Mouse (Mus musculus) B cell, adult 67 days (primary cell): ENCODE data around the gene Vmn1r225. TPM values are rescaled to one million over a fixed set of nuclear protein-coding genes. Genes with fewer than 3 reads are reported as not detected.

Experiments used
- total RNA-seq, 2 experiments: library from RNA; stranded (reverse); gene quantifications; 4 replicates each; pipeline ENCODE4 v1.2.4; 2023

Vmn1r225 gene
- not detected for total RNA-seq

GRCm38 (mm10) chr17:20497858-20498257 lies at the start of gene Vmn1r225:
Vmn1r225 (plus strand) TSS chr17:20498158.

GRCm38 (mm10) chr17:20481231-20481630 lies 16.7 kb upstream of the Vmn1r225 start, which contains the start of gene Vmn2r108:
Vmn2r108 (minus strand) TSS chr17:20481331.

Other genes with a start within 250 kb of the Vmn1r225 start
- gene Vmn2r106, start 212.6 kb upstream of the Vmn1r225 start, total RNA-seq = not detected
- gene Vmn2r107, start 152.9 kb upstream of the Vmn1r225 start, total RNA-seq = not detected
- gene Vmn1r224, start 84.0 kb upstream of the Vmn1r225 start, total RNA-seq = not detected
- gene Vmn2r108, start 16.8 kb upstream of the Vmn1r225 start, total RNA-seq = under 1 TPM in 1 of 2 experiments, not detected in 1; 0.09 TPM
- not detected for gene Vmn2r109, start 66.6 kb downstream of the Vmn1r225 start, total RNA-seq
- gene Vmn2r110, start 98.3 kb downstream of the Vmn1r225 start, total RNA-seq = not detected
- not detected for gene Fpr-rs3, start 126.7 kb downstream of the Vmn1r225 start, total RNA-seq
- gene Vmn1r226, start 184.7 kb downstream of the Vmn1r225 start, total RNA-seq = not detected
- gene Vmn1r227, start 231.7 kb downstream of the Vmn1r225 start, total RNA-seq = not detected